9 mouse cellular contexts compared by ENCODE assay signal in genomic region chr12:112947307-112947706, GRCm38 (mm10). TPM values are rescaled to one million over a fixed set of nuclear protein-coding genes. Genes with fewer than 3 reads are reported as not detected.
DNase-seq lines count a peak whose midpoint lies in the region; ATAC-seq and TF ChIP-seq lines count a peak whose summit lies in the region.
"Had no signal": no experiment of that assay in that cellular context is flagged by ENCODE, and none has a peak within 500 bp of the region (broad histone marks: within the 10 kb centered on the region; RNA-seq: fewer than 3 reads in every experiment).

No protein-coding gene starts in this region.

- WGBS in forebrain, postnatal 0 days: 28% methylated on average over 4 of the region's 4 CpGs
- WGBS in forebrain, embryonic 11.5 days: 25% methylated on average over 4 of the region's 4 CpGs
- 31% methylated on average over 4 of the region's 4 CpGs for WGBS in intestine, postnatal 0 days
- 21% methylated on average over 4 of the region's 4 CpGs for WGBS in midbrain, embryonic 15.5 days

- no peaks in the 10 kb centered on the region for H3K9me3 ChIP-seq in forebrain, postnatal 0 days (ENCODE audit: low read length)
- no peaks in the 10 kb centered on the region for H3K9me3 ChIP-seq in forebrain, embryonic 11.5 days (ENCODE audit: control insufficient read depth, low read length)
- no peaks in the 10 kb centered on the region for H3K9me3 ChIP-seq in intestine, postnatal 0 days (ENCODE audit: control insufficient read depth)
- H3K9me3 ChIP-seq in midbrain, embryonic 15.5 days: no peaks in the 10 kb centered on the region
- H3K9me3 ChIP-seq: liver, embryonic 15.5 days had no signal

- H3K9ac ChIP-seq in forebrain, postnatal 0 days: no peak overlapping the region
- no peak overlapping the region for H3K9ac ChIP-seq in forebrain, embryonic 11.5 days (ENCODE audit: low read length)
- no peak overlapping the region for H3K9ac ChIP-seq in intestine, postnatal 0 days (ENCODE audit: low read depth, low read length)
- H3K9ac ChIP-seq in midbrain, embryonic 15.5 days: no peak overlapping the region
- H3K9ac ChIP-seq: liver, embryonic 15.5 days had no signal

- no peaks in the 10 kb centered on the region for H3K36me3 ChIP-seq in forebrain, postnatal 0 days (ENCODE audit: insufficient read depth)
- H3K36me3 ChIP-seq in forebrain, embryonic 11.5 days (ENCODE audit: control insufficient read depth, insufficient read depth, low read length): no peaks in the 10 kb centered on the region
- H3K36me3 ChIP-seq in intestine, postnatal 0 days (ENCODE audit: control insufficient read depth, insufficient read depth): no peaks in the 10 kb centered on the region
- H3K36me3 ChIP-seq in midbrain, embryonic 15.5 days (replicated peaks): no peaks in the 10 kb centered on the region
- H3K36me3 ChIP-seq: liver, embryonic 15.5 days had no signal

- no peak for ATAC-seq in forebrain, postnatal 0 days
- ATAC-seq in forebrain, embryonic 11.5 days (replicated peaks; ENCODE audit: low FRiP score): no peak
- ATAC-seq in intestine, postnatal 0 days: no peak
- ATAC-seq in midbrain, embryonic 15.5 days (replicated peaks): no peak

- no peak for DNase-seq in forebrain, postnatal 0 days
- DNase-seq in forebrain, embryonic 11.5 days (ENCODE audit: low spot score): no peak
- peak; percentile 32 for DNase-seq in spleen, adult 12 weeks (ENCODE audit: low spot score)
- no peak for DNase-seq in spleen, postnatal 36 days (ENCODE audit: low spot score in 2 of 2)
- peak; percentile 71 for DNase-seq in thymus, postnatal 4 days
- no peak for DNase-seq in urinary bladder, postnatal 4 days (ENCODE audit: low spot score in 2 of 2)

- H3K4me2 ChIP-seq in forebrain, postnatal 0 days (ENCODE audit: low read depth): no peak overlapping the region
- no peak overlapping the region for H3K4me2 ChIP-seq in forebrain, embryonic 11.5 days (ENCODE audit: low read depth, low read length, severe bottlenecking)
- H3K4me2 ChIP-seq in intestine, postnatal 0 days (replicated peaks; ENCODE audit: low read depth): no peak overlapping the region
- no peak overlapping the region for H3K4me2 ChIP-seq in midbrain, embryonic 15.5 days
- H3K4me2 ChIP-seq: liver, embryonic 15.5 days had no signal

- peak; percentile 48; the same call in 1 of the 2 replicates for TF ChIP-seq CTCF in forebrain, postnatal 0 days (IDR thresholded peaks at IDR 0.05; ENCODE audit: low read depth)
- peak; percentile 70 for TF ChIP-seq CTCF in intestine, postnatal 0 days (IDR thresholded peaks at IDR 0.05; ENCODE audit: low read depth)

- H3K4me1 ChIP-seq in forebrain, postnatal 0 days (ENCODE audit: insufficient read depth): peaks cover 6% of the 10 kb centered on the region; the same call in 1 of the 2 replicates
- peaks cover 14% of the 10 kb centered on the region for H3K4me1 ChIP-seq in forebrain, embryonic 11.5 days (replicated peaks; ENCODE audit: control insufficient read depth, insufficient read depth, low read length)
- no peaks in the 10 kb centered on the region for H3K4me1 ChIP-seq in intestine, postnatal 0 days (replicated peaks; ENCODE audit: control insufficient read depth, insufficient read depth, low read length)
- peaks cover 23% of the 10 kb centered on the region for H3K4me1 ChIP-seq in midbrain, embryonic 15.5 days

- no peak overlapping the region for H3K4me3 ChIP-seq in forebrain, postnatal 0 days (ENCODE audit: low read depth, low read length)
- no peak overlapping the region for H3K4me3 ChIP-seq in forebrain, embryonic 11.5 days (ENCODE audit: low read depth, low read length)
- no peak overlapping the region for H3K4me3 ChIP-seq in intestine, postnatal 0 days (ENCODE audit: low read depth, low read length)
- no peak overlapping the region for H3K4me3 ChIP-seq in midbrain, embryonic 15.5 days
- H3K4me3 ChIP-seq: liver, embryonic 15.5 days had no signal

- H3K27ac ChIP-seq in forebrain, postnatal 0 days (ENCODE audit: low read depth, low read length): no peak overlapping the region
- no peak overlapping the region for H3K27ac ChIP-seq in forebrain, embryonic 11.5 days (ENCODE audit: low read depth, low read length)
- H3K27ac ChIP-seq in intestine, postnatal 0 days (ENCODE audit: low read depth, low read length): no peak overlapping the region; the same call in 1 of the 2 replicates
- no peak overlapping the region for H3K27ac ChIP-seq in midbrain, embryonic 15.5 days
- H3K27ac ChIP-seq: liver, embryonic 15.5 days had no signal

- H3K27me3 ChIP-seq in forebrain, postnatal 0 days (ENCODE audit: insufficient read depth, low read length): no peaks in the 10 kb centered on the region
- no peaks in the 10 kb centered on the region for H3K27me3 ChIP-seq in forebrain, embryonic 11.5 days (ENCODE audit: control insufficient read depth, insufficient read depth, low read length)
- no peaks in the 10 kb centered on the region for H3K27me3 ChIP-seq in intestine, postnatal 0 days (replicated peaks; ENCODE audit: control insufficient read depth, insufficient read depth, low read length)
- no peaks in the 10 kb centered on the region for H3K27me3 ChIP-seq in midbrain, embryonic 15.5 days (replicated peaks)

RNA-seq across cellular contexts. Expression of gene Nudt14, which starts 5.4 kb away (rescaled TPM):
- total RNA-seq in forebrain, postnatal 0 days (2014; rRNA removed): 22.2 and 31.5 TPM in 2 replicates
- polyA plus RNA-seq in forebrain, postnatal 0 days (2015; fragmentation: Nextera tagmentation; extraction: Ambion mirVana): 55.5 and 60.4 TPM in 2 replicates
- 57.6 and 59.2 TPM in 2 replicates for polyA plus RNA-seq in forebrain, embryonic 11.5 days (2014; fragmentation: Nextera tagmentation; extraction: Ambion mirVana)
- 90.6 and 92.1 TPM in 2 replicates for polyA plus RNA-seq in intestine, postnatal 0 days (2015; fragmentation: Nextera tagmentation; extraction: Ambion mirVana)
- 60.6 and 60.8 TPM in 2 replicates for polyA plus RNA-seq in midbrain, embryonic 15.5 days (2015; fragmentation: Nextera tagmentation; extraction: Ambion mirVana)

RNA-seq across cellular contexts. Expression of gene Jag2, which starts 17.7 kb away (rescaled TPM):
- total RNA-seq in forebrain, postnatal 0 days (2014; rRNA removed): 66.9 and 69.4 TPM in 2 replicates
- polyA plus RNA-seq in forebrain, postnatal 0 days (2015; fragmentation: Nextera tagmentation; extraction: Ambion mirVana): 5.5 and 7.9 TPM in 2 replicates
- 3.2 and 4.3 TPM in 2 replicates for polyA plus RNA-seq in forebrain, embryonic 11.5 days (2014; fragmentation: Nextera tagmentation; extraction: Ambion mirVana)
- 1.4 and 1.6 TPM in 2 replicates for polyA plus RNA-seq in intestine, postnatal 0 days (2015; fragmentation: Nextera tagmentation; extraction: Ambion mirVana)
- polyA plus RNA-seq in midbrain, embryonic 15.5 days (2015; fragmentation: Nextera tagmentation; extraction: Ambion mirVana): 16.4 and 18.4 TPM in 2 replicates

RNA-seq across cellular contexts. Expression of gene Btbd6, which starts 29.0 kb away (rescaled TPM):
- total RNA-seq in forebrain, postnatal 0 days (2014; rRNA removed): 60.4 and 60.5 TPM in 2 replicates
- polyA plus RNA-seq in forebrain, postnatal 0 days (2015; fragmentation: Nextera tagmentation; extraction: Ambion mirVana): 46.7 and 54.3 TPM in 2 replicates
- polyA plus RNA-seq in forebrain, embryonic 11.5 days (2014; fragmentation: Nextera tagmentation; extraction: Ambion mirVana): 26.7 and 27.8 TPM in 2 replicates
- polyA plus RNA-seq in intestine, postnatal 0 days (2015; fragmentation: Nextera tagmentation; extraction: Ambion mirVana): 13.1 and 13.3 TPM in 2 replicates
- polyA plus RNA-seq in midbrain, embryonic 15.5 days (2015; fragmentation: Nextera tagmentation; extraction: Ambion mirVana): 57.4 and 60.2 TPM in 2 replicates

RNA-seq across cellular contexts. Expression of gene Brf1, which starts 53.2 kb away (rescaled TPM):
- 47.6 and 54.4 TPM in 2 replicates for total RNA-seq in forebrain, postnatal 0 days (2014; rRNA removed)
- polyA plus RNA-seq in forebrain, postnatal 0 days (2015; fragmentation: Nextera tagmentation; extraction: Ambion mirVana): 32.3 and 40.2 TPM in 2 replicates
- 67.3 and 70.8 TPM in 2 replicates for polyA plus RNA-seq in forebrain, embryonic 11.5 days (2014; fragmentation: Nextera tagmentation; extraction: Ambion mirVana)
- polyA plus RNA-seq in intestine, postnatal 0 days (2015; fragmentation: Nextera tagmentation; extraction: Ambion mirVana): 17.9 and 21.3 TPM in 2 replicates
- 56.0 and 58.5 TPM in 2 replicates for polyA plus RNA-seq in midbrain, embryonic 15.5 days (2015; fragmentation: Nextera tagmentation; extraction: Ambion mirVana)

Comparison
In these comparisons a context has a peak if more than half of its experiments do, and no peak if none do; other contexts are left out.
1. DNase-seq: peak in spleen, adult 12 weeks (single experiment) and thymus, postnatal 4 days (single experiment); none in forebrain, postnatal 0 days (single experiment), forebrain, embryonic 11.5 days (single experiment), spleen, postnatal 36 days (0 of 2) and urinary bladder, postnatal 4 days (0 of 2).